Mouse (Mus musculus) olfactory bulb, adult 2 months (tissue): ENCODE measurements at regions not wholly inside any gene's neighbourhood (a gene's known extent, or its start where the extent isn't known, plus 50 kb on each side); places are given as distances from the start of the nearest gene placed in this dataset.

Experiments used
- CTCF ChIP-seq: fragments of 200-500 bp; IDR thresholded peaks from 2 replicates; pipeline ENCODE4 v1.5.1; 2012; ENCODE audit warnings: low read depth, mild to moderate bottlenecking, low read length, moderate library complexity; ENCODE audit not compliant: insufficient read depth
- POLR2A ChIP-seq: fragments of 200-500 bp; IDR thresholded peaks from 2 replicates; pipeline ENCODE4 v1.6.1; 2012; ENCODE audit warnings: mild to moderate bottlenecking, low read depth, low read length, moderate library complexity; ENCODE audit not compliant: insufficient read depth

- no peak for TF ChIP-seq POLR2A
- no peak for TF ChIP-seq CTCF
Measured at GRCm38 (mm10) chr9:32005348-32005747, 92.1 kb upstream of the Barx2 start.
